Mouse (Mus musculus): Measurements from ENCODE around the gene Atp8a2.

DNA sequence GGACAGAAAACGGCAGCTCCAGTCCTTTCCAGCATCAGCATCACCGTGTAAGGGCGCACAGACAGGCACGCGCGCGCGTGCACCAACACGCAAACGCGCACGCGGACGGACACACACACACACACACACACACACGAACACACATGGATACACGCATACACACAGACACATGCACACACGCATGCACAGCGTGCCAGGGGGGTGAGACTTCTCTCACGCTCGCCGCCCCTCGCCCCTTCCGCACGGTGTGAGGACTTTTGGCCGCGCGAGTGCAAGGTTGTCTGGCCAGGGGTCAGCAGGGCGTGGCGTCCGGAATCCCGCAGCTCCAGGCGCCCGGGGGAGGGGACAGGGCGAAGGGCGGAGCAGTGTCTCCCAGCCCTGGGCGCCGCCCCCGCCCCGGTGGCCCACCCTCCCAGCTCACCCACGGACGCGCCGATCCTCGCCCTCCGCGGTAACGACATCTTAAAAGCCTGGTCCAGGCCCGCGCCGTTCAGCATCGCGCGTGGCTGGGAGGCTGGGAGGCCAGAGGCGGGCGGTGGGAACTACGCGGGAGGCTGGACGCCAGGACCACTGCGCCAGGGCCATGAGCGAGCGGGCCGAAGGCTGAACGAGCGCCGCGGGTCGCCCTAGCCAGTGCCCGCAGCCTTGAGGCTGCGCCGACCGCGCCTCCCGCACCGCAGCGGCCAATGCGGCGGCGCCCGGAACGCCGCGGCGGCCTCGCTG is 19.9 kb downstream of the Atp8a2 start:
- no peak for TF ChIP-seq ZC3H11A (IDR thresholded peaks at IDR 0.05; ENCODE audit: borderline replicate concordance, low read depth, low read length)
- no peak for TF ChIP-seq CHD2 (IDR thresholded peaks at IDR 0.05; ENCODE audit: low read depth, low read length)
- TF ChIP-seq ZNF384 (IDR thresholded peaks at IDR 0.05; ENCODE audit: low read depth, low read length), result no peak
- no peak for TF ChIP-seq MAFK (IDR thresholded peaks at IDR 0.05; ENCODE audit: insufficient read depth, low read depth, low read length)
